Mouse (Mus musculus): Measurements from ENCODE around the gene Gm12248. TPM values are rescaled to one million over a fixed set of nuclear protein-coding genes. Genes with fewer than 3 reads are reported as not detected.
"Not testable (repeated sequence)": the region's sequence is repeated elsewhere in the genome, so short reads cannot be mapped to it uniquely, and the experiment has no call there.

Gm12248 gene
- polyA plus RNA-seq, 1 experiment from 2014 or later, result not detected

DNA sequence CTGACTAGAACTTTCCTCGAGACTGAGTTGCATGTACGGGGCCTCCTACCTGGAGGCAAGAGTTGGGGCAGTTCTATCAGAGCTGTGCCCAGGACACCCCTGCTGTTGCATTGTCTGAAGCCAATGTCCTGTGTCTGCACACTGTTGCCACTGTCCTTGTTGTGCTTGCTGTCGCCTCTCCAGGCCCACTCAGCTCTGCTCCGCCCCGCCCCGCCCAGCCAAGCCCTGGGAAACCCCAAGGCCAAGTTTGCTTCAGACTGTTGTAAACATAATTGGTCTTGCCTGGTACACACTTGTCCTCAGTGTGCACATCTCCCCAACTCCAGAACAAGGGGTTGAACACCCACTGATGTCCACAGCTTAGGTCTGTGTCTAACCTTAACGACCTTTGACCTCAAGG is 33.2 kb downstream of the Gm12248 start:
- H3K36me3 ChIP-seq (replicated peaks), result peaks cover 73% of the 10 kb centered on the region
- H3K4me3 ChIP-seq; H3K4me1 ChIP-seq; H3K9me3 ChIP-seq; H3K27me3 ChIP-seq (ENCODE audit: poor library complexity, severe bottlenecking); DNase-seq (ENCODE audit: extremely low spot score, low spot score); H3K27ac ChIP-seq: not testable (repeated sequence)
- 95% methylated on average over 7 of the region's 7 CpGs for WGBS

DNA sequence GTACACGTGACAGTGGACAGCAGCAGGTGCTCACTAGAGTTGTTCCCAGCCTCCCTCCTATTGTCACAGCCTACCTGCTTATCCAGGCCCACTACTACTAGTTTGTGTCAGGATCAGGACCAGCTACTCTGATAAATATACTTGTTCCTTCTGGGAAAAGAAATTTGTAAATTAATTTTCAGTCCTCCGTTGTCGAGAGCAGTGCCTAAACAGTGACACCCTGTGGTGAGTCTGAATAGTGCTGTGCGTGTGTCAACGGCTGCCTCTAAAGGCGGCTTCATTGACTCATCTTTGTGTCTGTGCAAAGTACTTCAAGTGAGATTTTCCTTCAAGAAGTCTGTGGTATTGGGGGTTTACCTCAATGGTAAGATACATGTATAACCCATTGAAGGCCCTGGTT is 35.5 kb downstream of the Gm12248 start:
- H3K36me3 ChIP-seq (replicated peaks), result peaks cover 92% of the 10 kb centered on the region
- 79% methylated on average over 6 of the region's 6 CpGs for WGBS
- DNase-seq (ENCODE audit: extremely low spot score, low spot score), result no peak

DNA sequence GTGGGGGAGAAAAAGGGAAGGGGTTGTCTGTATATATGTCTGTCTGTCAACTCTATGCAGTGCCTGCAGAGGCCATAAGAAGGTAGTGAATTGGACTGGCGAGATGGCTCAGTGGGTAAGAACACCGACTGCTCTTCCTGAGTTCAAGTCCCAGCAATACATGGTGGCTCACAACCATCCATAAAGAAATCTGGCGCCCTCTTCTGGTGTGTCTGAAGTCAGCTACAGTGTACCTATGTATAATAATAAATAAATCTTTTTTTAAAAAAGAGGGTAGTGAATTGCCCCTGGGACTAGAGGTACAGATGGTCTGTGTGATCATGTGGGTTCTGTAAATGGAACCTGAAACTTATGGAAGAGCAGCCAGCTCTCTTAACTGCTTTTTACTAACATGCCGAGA is 46.5 kb downstream of the Gm12248 start:
- H3K4me3 ChIP-seq, result no peak overlapping the region
- no peak overlapping the region for H3K27ac ChIP-seq
- H3K9me3 ChIP-seq, result no peaks in the 10 kb centered on the region
- H3K4me1 ChIP-seq, result no peaks in the 10 kb centered on the region
- no peak for DNase-seq (ENCODE audit: extremely low spot score, low spot score)
- WGBS, result 82% methylated on average over 4 of the region's 4 CpGs
- H3K27me3 ChIP-seq (ENCODE audit: poor library complexity, severe bottlenecking), result no peaks in the 10 kb centered on the region
- H3K36me3 ChIP-seq (replicated peaks), result peaks cover 94% of the 10 kb centered on the region

More for the DNA sequence above, 35.5 kb downstream of the Gm12248 start:
- no peak overlapping the region for H3K27ac ChIP-seq
- H3K9me3 ChIP-seq, result no peaks in the 10 kb centered on the region
- H3K4me3 ChIP-seq, result no peak overlapping the region
- no peaks in the 10 kb centered on the region for H3K27me3 ChIP-seq (ENCODE audit: poor library complexity, severe bottlenecking)
- H3K4me1 ChIP-seq, result no peaks in the 10 kb centered on the region

DNA sequence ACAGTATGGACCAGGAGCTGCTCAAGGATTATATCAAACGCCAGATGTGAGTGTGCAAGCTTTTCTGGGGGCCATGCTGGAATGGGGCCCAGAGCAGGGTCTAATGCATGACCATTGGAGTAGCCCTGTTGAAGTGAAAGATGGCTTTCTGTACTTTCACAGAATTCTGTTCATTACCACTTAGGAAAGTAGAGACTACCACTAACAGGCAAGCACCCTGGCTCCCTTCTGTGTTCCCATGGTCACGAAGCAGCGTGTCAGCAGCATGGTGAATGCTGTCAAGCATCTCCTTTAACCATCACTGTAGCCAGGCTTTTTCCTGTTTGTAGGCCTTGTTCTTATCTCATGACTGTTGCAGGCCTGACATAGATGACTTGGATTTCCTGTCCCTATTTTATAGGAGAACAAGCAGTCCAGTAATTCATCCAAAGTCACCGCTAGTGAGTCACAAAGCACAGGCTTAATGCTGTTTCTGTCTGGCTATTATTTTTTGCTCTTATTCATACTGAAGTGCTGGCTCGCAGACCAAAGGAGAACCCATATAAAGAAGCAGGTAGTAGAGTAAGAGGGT is 50.0 kb downstream of the Gm12248 start:
- peaks cover 68% of the 10 kb centered on the region for H3K36me3 ChIP-seq (replicated peaks)
- no peaks in the 10 kb centered on the region for H3K27me3 ChIP-seq (ENCODE audit: poor library complexity, severe bottlenecking)
- WGBS, result 90% methylated on average over 5 of the region's 5 CpGs
- H3K9me3 ChIP-seq, result no peaks in the 10 kb centered on the region
- no peak for DNase-seq (ENCODE audit: extremely low spot score, low spot score)
- H3K4me1 ChIP-seq, result 0 out of 2 replicates have a peak, but pooled peaks cover 6% of the 10 kb centered on the region
- no peak overlapping the region for H3K27ac ChIP-seq
- no peak overlapping the region for H3K4me3 ChIP-seq

- Histone ChIP-seq H3K4me1 (0 out of 2 replicates have a peak, but pooled peaks cover 6% of the 10 kb centered on the region), H3K36me3 (replicated peaks) (peaks cover 35% of the 10 kb centered on the region), H3K9me3 (no peaks in the 10 kb centered on the region), H3K27me3 (ENCODE audit: poor library complexity, severe bottlenecking) (no peaks in the 10 kb centered on the region), H3K4me3 (no peak overlapping the region), H3K27ac (no peak overlapping the region)
- 92% methylated on average over 1 of the region's 1 CpGs for WGBS
- DNase-seq (ENCODE audit: extremely low spot score, low spot score), result no peak
Observed at GRCm38 (mm10) chr11:58039027-58039426, 53.9 kb downstream of the Gm12248 start.

- Histone ChIP-seq H3K4me3 (no peak overlapping the region), H3K27me3 (ENCODE audit: poor library complexity, severe bottlenecking) (no peaks in the 10 kb centered on the region), H3K27ac (no peak overlapping the region), H3K4me1 (peaks cover 2% of the 10 kb centered on the region; the same call in 1 of the 2 replicates), H3K36me3 (replicated peaks) (no peaks in the 10 kb centered on the region; the same call in 1 of the 2 replicates), H3K9me3 (no peaks in the 10 kb centered on the region)
- 94% methylated on average over 3 of the region's 3 CpGs for WGBS
- DNase-seq (ENCODE audit: extremely low spot score, low spot score), result no peak
Observed at GRCm38 (mm10) chr11:58033635-58034034, 59.3 kb downstream of the Gm12248 start.

- WGBS, result 76% methylated on average over 6 of the region's 6 CpGs
- peaks cover 6% of the 10 kb centered on the region for H3K36me3 ChIP-seq (replicated peaks)
- peaks cover 7% of the 10 kb centered on the region; the same call in 1 of the 2 replicates for H3K4me1 ChIP-seq
- no peaks in the 10 kb centered on the region for H3K9me3 ChIP-seq
- H3K27ac ChIP-seq, result no peak overlapping the region
- H3K4me3 ChIP-seq, result no peak overlapping the region
- H3K27me3 ChIP-seq (ENCODE audit: poor library complexity, severe bottlenecking), result no peaks in the 10 kb centered on the region
- DNase-seq (ENCODE audit: extremely low spot score, low spot score), result no peak
Observed at GRCm38 (mm10) chr11:58031176-58031575, 61.8 kb downstream of the Gm12248 start.

- WGBS, result 88% methylated on average over 2 of the region's 2 CpGs
- Histone ChIP-seq H3K36me3 (replicated peaks) (peaks cover 6% of the 10 kb centered on the region), H3K9me3 (no peaks in the 10 kb centered on the region), H3K4me1 (peaks cover 13% of the 10 kb centered on the region; the same call in 1 of the 2 replicates), H3K4me3 (no peak overlapping the region), H3K27me3 (ENCODE audit: poor library complexity, severe bottlenecking) (no peaks in the 10 kb centered on the region), H3K27ac (no peak overlapping the region)
- DNase-seq (ENCODE audit: extremely low spot score, low spot score), result no peak
Observed at GRCm38 (mm10) chr11:58029869-58030268, 63.1 kb downstream of the Gm12248 start.

DNA sequence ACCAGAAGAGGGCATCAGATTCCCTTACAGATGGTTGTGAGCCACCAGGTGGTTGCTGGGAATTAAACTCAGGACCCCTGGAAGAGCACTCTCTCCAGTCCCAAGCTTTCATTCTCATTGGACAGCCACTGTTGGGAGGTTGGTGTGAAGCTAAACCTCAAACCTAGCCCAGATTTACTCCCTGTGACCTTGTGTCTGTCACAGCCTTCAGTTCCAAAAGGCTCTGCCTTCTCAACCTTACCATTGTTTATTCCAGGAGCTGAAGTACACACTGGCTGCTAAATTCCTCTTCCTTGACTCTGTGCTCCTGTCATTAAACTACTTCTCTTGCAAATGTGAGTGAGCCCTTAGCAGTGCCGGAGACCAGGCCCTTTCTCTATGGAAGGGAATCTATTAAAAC is 64.0 kb downstream of the Gm12248 start:
- DNase-seq (ENCODE audit: extremely low spot score, low spot score), result no peak
- Histone ChIP-seq H3K4me1 (peaks cover 13% of the 10 kb centered on the region; the same call in 1 of the 2 replicates), H3K36me3 (replicated peaks) (peaks cover 6% of the 10 kb centered on the region), H3K27me3 (ENCODE audit: poor library complexity, severe bottlenecking) (no peaks in the 10 kb centered on the region), H3K27ac (no peak overlapping the region), H3K9me3 (no peaks in the 10 kb centered on the region), H3K4me3 (no peak overlapping the region)
- WGBS, result 98% methylated on average over 1 of the region's 1 CpGs

- no peak for DNase-seq (ENCODE audit: extremely low spot score, low spot score)
- H3K9me3 ChIP-seq, result no peaks in the 10 kb centered on the region
- 54% methylated on average over 1 of the region's 1 CpGs for WGBS
- H3K27me3 ChIP-seq (ENCODE audit: poor library complexity, severe bottlenecking), result no peaks in the 10 kb centered on the region
- H3K4me3 ChIP-seq, result no peak overlapping the region
- H3K36me3 ChIP-seq (replicated peaks), result peaks cover 6% of the 10 kb centered on the region
- no peak overlapping the region for H3K27ac ChIP-seq
- H3K4me1 ChIP-seq, result peaks cover 13% of the 10 kb centered on the region
Observed at GRCm38 (mm10) chr11:58026860-58027259, 66.1 kb downstream of the Gm12248 start.

- Histone ChIP-seq H3K27ac (no peak overlapping the region), H3K4me3 (no peak overlapping the region), H3K36me3 (replicated peaks) (peaks cover 6% of the 10 kb centered on the region), H3K4me1 (peaks cover 15% of the 10 kb centered on the region), H3K27me3 (ENCODE audit: poor library complexity, severe bottlenecking) (no peaks in the 10 kb centered on the region), H3K9me3 (no peaks in the 10 kb centered on the region)
- WGBS, result 67% methylated on average over 3 of the region's 3 CpGs
- DNase-seq (ENCODE audit: extremely low spot score, low spot score), result no peak
Observed at GRCm38 (mm10) chr11:58026337-58026736, 66.6 kb downstream of the Gm12248 start.

DNA sequence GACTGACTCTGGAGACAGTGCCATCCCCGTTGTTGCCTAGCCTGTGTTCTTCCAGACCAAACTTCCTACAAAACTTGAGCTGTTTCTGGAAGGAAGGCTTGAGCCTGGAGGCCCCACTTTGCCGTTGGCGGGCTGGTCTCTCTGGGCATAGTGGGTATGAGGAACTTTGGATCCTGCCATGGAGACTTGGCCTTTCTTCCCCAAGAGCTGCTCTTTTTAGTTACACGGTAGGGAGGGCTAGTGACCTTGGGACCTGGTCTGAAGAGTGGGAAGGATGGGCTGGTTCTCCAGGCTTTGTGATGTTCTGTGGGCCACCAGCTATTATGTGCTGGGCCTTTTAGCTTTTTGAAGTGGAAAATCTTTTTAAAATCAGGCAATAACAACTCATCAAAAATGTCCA is 67.1 kb downstream of the Gm12248 start:
- peaks cover 6% of the 10 kb centered on the region for H3K36me3 ChIP-seq (replicated peaks)
- H3K4me3 ChIP-seq, result no peak overlapping the region
- DNase-seq (ENCODE audit: extremely low spot score, low spot score), result no peak
- H3K27ac ChIP-seq, result no peak overlapping the region
- WGBS, result 87% methylated on average over 4 of the region's 4 CpGs
- no peaks in the 10 kb centered on the region for H3K9me3 ChIP-seq
- no peaks in the 10 kb centered on the region for H3K27me3 ChIP-seq (ENCODE audit: poor library complexity, severe bottlenecking)
- H3K4me1 ChIP-seq, result peaks cover 15% of the 10 kb centered on the region

DNA sequence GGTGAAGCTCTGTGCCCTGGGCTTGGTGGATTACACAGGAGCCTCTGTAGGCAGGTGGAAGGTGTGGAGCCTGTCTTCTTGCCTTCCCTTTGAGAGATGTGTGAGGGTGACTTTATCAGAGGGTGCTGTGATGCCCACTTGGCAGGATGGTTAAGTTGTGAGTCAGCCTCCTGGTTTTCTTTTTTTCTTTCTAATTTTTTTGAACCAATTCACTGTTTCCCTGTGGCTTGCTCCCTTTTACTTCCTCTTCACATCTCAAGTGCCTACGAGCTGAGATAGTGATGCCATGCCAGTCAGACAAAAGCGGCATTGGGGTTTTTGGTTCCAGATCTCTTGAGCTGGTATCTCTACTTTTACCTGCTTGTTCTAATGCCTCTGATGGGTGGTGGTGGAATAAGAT is 68.3 kb downstream of the Gm12248 start:
- H3K36me3 ChIP-seq (replicated peaks), result peaks cover 11% of the 10 kb centered on the region
- no peak overlapping the region for H3K27ac ChIP-seq
- H3K4me1 ChIP-seq, result peaks cover 20% of the 10 kb centered on the region
- no peak overlapping the region for H3K4me3 ChIP-seq
- no peaks in the 10 kb centered on the region for H3K27me3 ChIP-seq (ENCODE audit: poor library complexity, severe bottlenecking)
- WGBS, result 92% methylated on average over 2 of the region's 2 CpGs
- DNase-seq (ENCODE audit: extremely low spot score, low spot score), result no peak
- no peaks in the 10 kb centered on the region for H3K9me3 ChIP-seq

GRCm38 (mm10) chr11:58024271-58024670 is 68.7 kb downstream of the Gm12248 start:
- DNase-seq (ENCODE audit: extremely low spot score, low spot score), result no peak
- no peaks in the 10 kb centered on the region for H3K27me3 ChIP-seq (ENCODE audit: poor library complexity, severe bottlenecking)
- WGBS, result 83% methylated on average over 1 of the region's 1 CpGs

More at GRCm38 (mm10) chr11:58024271-58024670, 68.7 kb downstream of the Gm12248 start:
- H3K4me3 ChIP-seq, result no peak overlapping the region
- H3K9me3 ChIP-seq, result no peaks in the 10 kb centered on the region
- H3K27ac ChIP-seq, result no peak overlapping the region
- H3K36me3 ChIP-seq (replicated peaks), result peaks cover 11% of the 10 kb centered on the region
- H3K4me1 ChIP-seq, result peaks cover 20% of the 10 kb centered on the region

Data from forebrain, embryonic 10.5 days (tissue).